Mouse (Mus musculus): ENCODE results near the gene Cyp3a57. TPM values are rescaled to one million over a fixed set of nuclear protein-coding genes. Genes with fewer than 3 reads are reported as not detected.
"Not testable (repeated sequence)": the region's sequence is repeated elsewhere in the genome, so short reads cannot be mapped to it uniquely, and the experiment has no call there.

The Cyp3a57 gene
- polyA plus RNA-seq, 1 experiment from 2014 or later: not detected

GRCm38 (mm10) chr5:145353081-145353480 lies 8.0 kb downstream of the Cyp3a57 start:
- Histone ChIP-seq H3K36me3 (ENCODE audit: control insufficient read depth, insufficient read depth, low read length) (no peaks in the 10 kb centered on the region), H3K27ac (ENCODE audit: low read length) (no peak overlapping the region), H3K27me3 (ENCODE audit: control insufficient read depth, insufficient read depth, low read depth, low read length) (no peaks in the 10 kb centered on the region), H3K9ac (ENCODE audit: low read length) (no peak overlapping the region), H3K9me3 (ENCODE audit: control insufficient read depth, low read length) (no peaks in the 10 kb centered on the region), H3K4me2 (ENCODE audit: low read depth, low read length) (no peak overlapping the region), H3K4me1 (replicated peaks; ENCODE audit: control insufficient read depth, insufficient read depth, low read length) (no peaks in the 10 kb centered on the region), H3K4me3 (ENCODE audit: low read length) (no peak overlapping the region)
- 85% methylated on average over 1 of the region's 1 CpGs for WGBS
- no peak for ATAC-seq (ENCODE audit: low read depth)

DNA sequence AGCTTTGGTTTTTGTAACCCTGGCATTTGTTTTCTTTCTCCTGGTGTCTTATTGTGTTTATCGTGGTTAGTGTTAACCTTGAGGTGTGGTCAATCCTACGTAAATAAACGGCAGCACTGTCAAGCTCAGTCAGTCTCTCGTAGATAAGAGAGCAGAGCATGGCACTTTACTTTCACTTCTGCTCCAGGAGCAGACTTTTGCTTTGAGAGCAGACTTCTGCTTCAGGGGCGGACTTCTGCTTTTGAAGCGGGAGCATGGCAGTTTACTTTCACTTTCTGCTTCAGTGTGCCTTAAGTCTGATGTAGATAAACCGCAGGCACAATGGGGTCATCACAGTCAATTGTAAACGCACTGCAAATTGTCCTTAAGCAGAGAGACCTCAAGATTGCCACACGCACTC lies 70.3 kb downstream of the Cyp3a57 start:
- WGBS: 81% methylated on average over 9 of the region's 9 CpGs
- not testable (repeated sequence) for H3K9ac ChIP-seq (ENCODE audit: low read length); ATAC-seq (ENCODE audit: low read depth); H3K9me3 ChIP-seq (ENCODE audit: control insufficient read depth, low read length); H3K4me1 ChIP-seq (replicated peaks; ENCODE audit: control insufficient read depth, insufficient read depth, low read length); H3K27ac ChIP-seq (ENCODE audit: low read length); H3K4me2 ChIP-seq (ENCODE audit: low read depth, low read length); H3K36me3 ChIP-seq (ENCODE audit: control insufficient read depth, insufficient read depth, low read length); H3K27me3 ChIP-seq (ENCODE audit: control insufficient read depth, insufficient read depth, low read depth, low read length); H3K4me3 ChIP-seq (ENCODE audit: low read length)

- WGBS: 59% methylated on average over 1 of the region's 1 CpGs
- H3K9me3 ChIP-seq (ENCODE audit: control insufficient read depth, low read length): 0 out of 2 replicates have a peak, but pooled peaks cover 4% of the 10 kb centered on the region
- no peaks in the 10 kb centered on the region for H3K27me3 ChIP-seq (ENCODE audit: control insufficient read depth, insufficient read depth, low read depth, low read length)
- H3K9ac ChIP-seq (ENCODE audit: low read length): no peak overlapping the region
- H3K4me3 ChIP-seq (ENCODE audit: low read length): no peak overlapping the region
- H3K4me2 ChIP-seq (ENCODE audit: low read depth, low read length): no peak overlapping the region
- no peaks in the 10 kb centered on the region for H3K4me1 ChIP-seq (replicated peaks; ENCODE audit: control insufficient read depth, insufficient read depth, low read length)
- no peak overlapping the region for H3K27ac ChIP-seq (ENCODE audit: low read length)
- ATAC-seq (ENCODE audit: low read depth): no peak
- no peaks in the 10 kb centered on the region for H3K36me3 ChIP-seq (ENCODE audit: control insufficient read depth, insufficient read depth, low read length)
These were observed 77.2 kb downstream of the Cyp3a57 start for GRCm38 (mm10) chr5:145422287-145422686.

- Histone ChIP-seq H3K36me3 (ENCODE audit: control insufficient read depth, insufficient read depth, low read length) (no peaks in the 10 kb centered on the region), H3K27ac (ENCODE audit: low read length) (no peak overlapping the region), H3K27me3 (ENCODE audit: control insufficient read depth, insufficient read depth, low read depth, low read length) (no peaks in the 10 kb centered on the region), H3K4me2 (ENCODE audit: low read depth, low read length) (no peak overlapping the region), H3K9me3 (ENCODE audit: control insufficient read depth, low read length) (peaks cover 5% of the 10 kb centered on the region), H3K4me3 (ENCODE audit: low read length) (no peak overlapping the region), H3K9ac (ENCODE audit: low read length) (no peak overlapping the region), H3K4me1 (replicated peaks; ENCODE audit: control insufficient read depth, insufficient read depth, low read length) (no peaks in the 10 kb centered on the region)
- ATAC-seq (ENCODE audit: low read depth): no peak
These were observed 85.9 kb downstream of the Cyp3a57 start for GRCm38 (mm10) chr5:145431004-145431403.

GRCm38 (mm10) chr5:145433688-145434087 lies 88.6 kb downstream of the Cyp3a57 start:
- ATAC-seq (ENCODE audit: low read depth): no peak
- Histone ChIP-seq H3K4me1 (replicated peaks; ENCODE audit: control insufficient read depth, insufficient read depth, low read length) (no peaks in the 10 kb centered on the region), H3K36me3 (ENCODE audit: control insufficient read depth, insufficient read depth, low read length) (no peaks in the 10 kb centered on the region), H3K9ac (ENCODE audit: low read length) (no peak overlapping the region), H3K27ac (ENCODE audit: low read length) (no peak overlapping the region), H3K4me2 (ENCODE audit: low read depth, low read length) (no peak overlapping the region), H3K4me3 (ENCODE audit: low read length) (no peak overlapping the region), H3K9me3 (ENCODE audit: control insufficient read depth, low read length) (peaks cover 5% of the 10 kb centered on the region), H3K27me3 (ENCODE audit: control insufficient read depth, insufficient read depth, low read depth, low read length) (no peaks in the 10 kb centered on the region)
- WGBS: 75% methylated on average over 1 of the region's 1 CpGs

Other genes with a start within 250 kb of the Cyp3a57 start
- 379 and 391 TPM in 2 replicates for gene Arpc1b, start 231.1 kb upstream of the Cyp3a57 start, polyA plus RNA-seq (2015; fragmentation: Nextera tagmentation; extraction: Ambion mirVana)
- 78.0 and 94.0 TPM in 2 replicates for gene Pdap1, start 205.0 kb upstream of the Cyp3a57 start, polyA plus RNA-seq (2015; fragmentation: Nextera tagmentation; extraction: Ambion mirVana)
- 178 and 181 TPM in 2 replicates for gene Bud31, start 204.9 kb upstream of the Cyp3a57 start, polyA plus RNA-seq (2015; fragmentation: Nextera tagmentation; extraction: Ambion mirVana)
- gene Ptcd1, start 178.2 kb upstream of the Cyp3a57 start, polyA plus RNA-seq (2015; fragmentation: Nextera tagmentation; extraction: Ambion mirVana): 15.7 and 15.9 TPM in 2 replicates
- 49.1 and 50.4 TPM in 2 replicates for gene Cpsf4, start 178.1 kb upstream of the Cyp3a57 start, polyA plus RNA-seq (2015; fragmentation: Nextera tagmentation; extraction: Ambion mirVana)
- 672 and 734 TPM in 2 replicates for gene Atp5j2, start 153.2 kb upstream of the Cyp3a57 start, polyA plus RNA-seq (2015; fragmentation: Nextera tagmentation; extraction: Ambion mirVana)
- gene Zkscan14, start 143.4 kb upstream of the Cyp3a57 start, polyA plus RNA-seq (2015; fragmentation: Nextera tagmentation; extraction: Ambion mirVana): 9.4 and 10.9 TPM in 2 replicates
- gene Zkscan5, start 140.7 kb upstream of the Cyp3a57 start, polyA plus RNA-seq (2015; fragmentation: Nextera tagmentation; extraction: Ambion mirVana): 12.0 and 12.4 TPM in 2 replicates
- gene Zfp655, start 113.6 kb upstream of the Cyp3a57 start, polyA plus RNA-seq (2015; fragmentation: Nextera tagmentation; extraction: Ambion mirVana): 33.9 and 36.5 TPM in 2 replicates
- gene Zscan25, start 64.8 kb upstream of the Cyp3a57 start, polyA plus RNA-seq (2015; fragmentation: Nextera tagmentation; extraction: Ambion mirVana): 0.15 and 0.57 TPM in 2 replicates
- 0.11 TPM in 1 of 2 replicates, not detected in the other for gene Cyp3a16, start 124.4 kb downstream of the Cyp3a57 start, polyA plus RNA-seq (2015; fragmentation: Nextera tagmentation; extraction: Ambion mirVana)
- not detected in 2 replicates for gene Cyp3a41b, start 239.5 kb downstream of the Cyp3a57 start, polyA plus RNA-seq (2015; fragmentation: Nextera tagmentation; extraction: Ambion mirVana)